Mouse (Mus musculus) retina, postnatal 1 day (tissue): ENCODE data around the gene Thsd7a.

Experiments
- DNase-seq: peaks from one replicate; pipeline ENCODE4 v3.0.0-alpha.2; 2012

The Thsd7a gene

DNA sequence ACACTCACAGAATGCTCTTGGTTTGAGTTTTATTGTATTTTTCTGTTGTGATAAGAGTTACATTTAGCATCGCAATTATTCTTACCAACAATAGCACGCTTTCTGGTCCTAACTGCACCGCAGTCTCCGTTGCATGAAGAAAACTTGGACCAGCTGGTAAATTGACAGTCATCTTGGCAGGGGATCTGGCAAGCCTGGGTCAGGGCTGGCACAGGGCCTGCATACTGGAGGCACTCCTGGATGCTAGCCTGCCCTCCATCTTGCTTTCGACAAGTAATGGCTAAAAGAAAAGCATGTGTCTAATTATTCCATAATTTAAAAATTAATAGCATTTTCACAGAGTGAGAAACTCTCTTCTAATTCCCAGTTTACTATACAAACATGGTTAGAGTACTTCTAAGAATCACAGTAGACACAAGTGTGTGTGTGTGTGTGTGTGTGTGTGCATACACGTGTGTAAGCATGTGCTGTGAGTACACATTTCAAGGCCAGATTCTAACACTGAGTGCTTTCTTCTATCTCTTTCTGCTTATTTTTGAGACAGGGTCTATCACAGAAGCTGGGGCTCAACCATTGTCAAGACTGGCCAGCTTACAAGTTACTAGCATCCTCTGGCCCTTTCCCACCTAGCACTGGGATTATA is 368.0 kb downstream of the Thsd7a start:
- DNase-seq = no peak

DNA sequence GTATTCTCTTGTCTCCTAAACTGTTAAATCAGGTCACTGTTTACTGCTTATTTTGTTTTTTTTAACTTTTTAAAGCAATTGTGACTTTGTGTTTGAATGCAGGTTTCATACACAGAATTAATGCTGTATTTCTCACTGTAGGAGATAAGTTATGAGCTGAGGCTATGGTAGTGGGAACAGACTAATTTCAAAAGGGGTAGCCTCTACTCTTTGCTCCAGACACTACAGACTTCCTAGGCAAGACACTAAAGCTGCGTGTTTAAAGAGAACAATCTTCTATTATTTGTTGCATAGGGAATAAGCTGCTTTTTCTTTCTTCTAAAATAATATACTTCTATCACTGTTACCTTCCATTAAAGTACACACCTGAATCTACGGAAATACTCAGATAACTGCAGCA is 368.5 kb downstream of the Thsd7a start:
- no peak for DNase-seq

DNA sequence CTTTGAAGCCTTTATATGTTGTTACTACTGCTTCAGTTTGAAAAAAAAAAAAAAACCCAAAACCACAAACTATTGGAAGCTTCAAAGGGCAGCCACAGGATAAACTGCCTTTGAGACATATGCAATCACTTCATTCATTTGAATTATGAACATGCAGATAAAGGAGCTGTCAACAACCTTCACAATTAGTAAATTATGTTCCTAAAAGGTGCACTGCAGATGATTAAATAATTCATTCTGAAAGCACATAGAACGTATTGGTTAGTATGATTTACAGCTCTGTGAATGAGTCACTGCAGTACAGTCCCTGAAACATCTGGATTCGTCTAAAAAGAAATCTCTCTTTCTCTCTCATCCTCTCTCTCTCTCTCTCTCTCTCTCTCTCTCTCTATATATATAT is 390.5 kb downstream of the Thsd7a start:
- DNase-seq = no peak

DNA sequence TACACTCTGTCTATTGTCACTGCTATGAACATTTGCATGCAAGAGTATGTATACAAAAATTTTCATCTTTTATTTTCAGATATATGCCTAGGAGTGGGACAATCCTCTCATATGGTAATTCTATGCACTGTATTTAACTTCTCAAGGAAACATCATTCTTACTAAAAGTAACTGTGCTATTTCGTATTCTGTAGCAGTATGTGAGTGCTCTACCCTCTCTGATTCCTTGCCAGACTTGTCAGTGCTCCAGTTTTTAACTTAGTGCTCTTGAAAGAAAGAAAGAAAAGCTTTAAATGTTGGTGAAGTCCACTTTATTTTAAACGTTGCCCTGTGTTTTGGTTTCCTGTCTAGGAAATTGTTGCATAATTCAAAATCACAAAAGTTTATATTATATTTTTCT is 395.6 kb downstream of the Thsd7a start:
- DNase-seq = no peak

DNA sequence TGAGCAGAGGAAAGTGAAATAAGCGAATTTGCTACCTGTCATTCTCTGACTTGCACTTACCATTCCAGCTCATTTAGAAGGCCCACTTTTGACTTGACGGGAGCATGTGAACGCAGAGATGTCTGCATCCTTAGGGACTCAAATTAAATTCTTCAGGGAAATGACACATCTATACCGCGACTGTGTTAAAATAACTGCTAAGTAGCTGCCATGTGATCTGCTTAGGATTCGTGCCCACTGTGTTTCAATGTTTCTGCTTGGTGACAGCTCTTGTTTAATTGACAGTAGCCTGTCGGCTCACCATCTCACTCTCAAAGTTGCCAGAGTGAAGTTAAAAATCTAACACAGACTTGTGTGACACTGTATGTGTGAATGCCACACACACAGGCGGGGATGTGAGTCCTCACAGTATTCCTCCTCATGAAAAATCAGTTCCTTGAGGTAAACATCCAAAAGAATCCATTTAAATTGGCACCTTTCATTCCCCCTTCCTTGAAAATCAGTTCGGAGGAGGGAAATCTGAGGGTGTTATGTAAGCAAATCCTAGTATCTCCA is 397.0 kb downstream of the Thsd7a start:
- no peak for DNase-seq

DNA sequence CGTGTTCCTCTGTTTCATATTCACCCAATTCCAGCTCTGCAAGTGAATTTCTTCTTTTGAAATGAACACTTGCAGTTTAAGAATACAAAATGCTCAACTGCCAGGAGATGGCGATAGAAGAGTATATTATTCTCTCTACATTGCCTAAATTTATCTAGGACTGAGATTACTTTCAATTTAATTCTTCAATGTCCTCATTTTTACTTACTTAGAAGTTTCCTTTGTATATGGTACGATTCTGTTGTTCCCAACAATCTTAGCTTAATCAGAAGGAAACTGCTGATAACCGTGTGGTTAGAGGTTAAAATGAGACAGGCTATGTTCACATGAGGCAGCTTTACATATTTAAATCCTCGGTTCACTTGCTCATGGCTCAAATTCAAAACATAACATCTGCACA is 398.5 kb downstream of the Thsd7a start:
- DNase-seq = peak; percentile 43

DNA sequence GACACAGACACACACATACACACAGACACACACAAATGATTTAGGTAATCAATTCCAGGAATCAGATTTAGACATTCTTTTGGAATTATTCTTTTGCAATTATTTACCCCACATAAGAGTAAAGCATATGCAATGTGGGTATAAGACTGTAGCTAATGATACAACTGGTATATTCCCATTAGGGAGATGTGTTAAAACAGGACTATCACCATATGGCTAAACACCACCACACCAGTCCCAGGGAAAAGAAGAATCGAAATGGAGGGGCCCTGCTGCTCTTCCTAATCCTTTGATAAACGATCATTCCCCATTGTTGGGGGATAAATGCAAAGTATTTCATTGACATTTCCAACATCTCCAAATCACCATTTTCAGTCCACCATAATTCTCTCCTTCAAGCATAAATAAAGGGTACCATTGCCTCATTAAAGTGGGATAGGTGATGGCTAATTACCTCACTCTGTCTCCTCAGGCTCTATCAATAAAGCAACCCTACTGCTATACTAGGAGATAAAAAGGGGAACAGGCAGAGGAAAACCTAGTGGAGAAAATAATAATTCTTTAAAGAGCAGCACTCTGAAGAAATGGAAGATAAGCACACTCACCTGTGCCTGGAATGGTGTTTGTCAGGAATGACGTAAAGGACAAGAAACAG is 400.0 kb downstream of the Thsd7a start:
- DNase-seq = no peak

DNA sequence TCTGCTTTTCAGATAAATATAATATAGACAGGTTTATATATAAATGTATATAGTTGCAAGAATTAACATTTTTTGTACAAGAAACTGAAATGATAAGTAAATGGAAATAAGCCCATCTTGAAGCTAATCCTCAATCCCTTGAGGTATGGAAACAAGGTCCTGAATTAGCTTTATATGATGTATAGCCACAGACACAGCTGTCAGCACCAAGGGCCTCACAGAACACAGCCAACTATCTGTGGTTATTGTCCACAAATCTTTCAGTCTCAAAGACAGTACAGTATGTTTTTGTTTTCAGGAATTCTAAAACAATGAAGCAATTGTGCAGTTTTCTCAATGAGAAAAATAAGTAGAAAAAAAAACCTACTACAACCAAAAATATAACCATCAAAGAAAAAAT is 400.5 kb downstream of the Thsd7a start:
- DNase-seq = no peak

DNA sequence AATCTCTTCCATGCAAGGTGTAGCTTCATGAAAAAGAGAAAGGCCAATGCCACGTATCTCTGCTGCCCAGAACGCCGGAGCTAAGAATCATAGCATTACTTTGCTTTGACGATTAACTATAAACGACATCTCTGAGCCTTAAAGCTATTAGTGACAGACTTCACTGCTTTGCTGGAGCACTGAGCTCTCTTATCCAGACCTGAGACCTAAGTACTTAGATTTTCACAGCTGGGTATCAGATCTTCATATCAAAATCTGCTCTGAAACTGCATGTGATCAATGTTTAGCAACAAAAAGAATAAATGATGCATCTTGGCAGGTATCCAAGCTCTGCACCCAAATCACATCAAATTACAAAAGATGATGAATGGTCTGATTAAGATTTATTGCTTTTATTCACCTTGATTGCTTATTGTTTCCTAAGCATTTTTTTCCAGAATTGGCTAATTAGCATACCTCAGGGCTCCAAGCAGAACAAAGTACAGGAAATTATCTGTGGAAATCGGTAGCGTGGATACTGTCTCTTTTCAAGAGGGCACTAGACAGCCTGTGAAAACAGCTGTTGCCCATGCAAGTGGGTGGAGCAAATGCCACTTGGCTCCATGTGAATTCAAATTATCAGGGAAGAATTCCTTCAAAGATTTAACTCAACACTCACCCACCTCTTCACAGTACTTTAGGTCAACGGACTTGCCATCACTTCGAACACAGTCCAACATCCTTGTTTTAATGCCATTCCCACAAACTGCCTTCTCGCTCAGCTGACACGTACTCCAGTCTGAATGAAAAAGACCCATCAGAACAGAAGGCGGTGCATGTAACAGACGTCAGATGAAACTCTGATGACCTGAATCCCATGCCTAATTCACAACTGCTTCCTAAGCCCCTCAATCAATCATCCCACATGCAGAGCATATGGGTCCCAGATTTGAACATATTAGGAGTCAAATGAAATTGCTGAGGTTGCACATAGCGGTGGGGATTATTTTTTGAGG is 412.3 kb downstream of the Thsd7a start:
- DNase-seq = peak; percentile 78

DNA sequence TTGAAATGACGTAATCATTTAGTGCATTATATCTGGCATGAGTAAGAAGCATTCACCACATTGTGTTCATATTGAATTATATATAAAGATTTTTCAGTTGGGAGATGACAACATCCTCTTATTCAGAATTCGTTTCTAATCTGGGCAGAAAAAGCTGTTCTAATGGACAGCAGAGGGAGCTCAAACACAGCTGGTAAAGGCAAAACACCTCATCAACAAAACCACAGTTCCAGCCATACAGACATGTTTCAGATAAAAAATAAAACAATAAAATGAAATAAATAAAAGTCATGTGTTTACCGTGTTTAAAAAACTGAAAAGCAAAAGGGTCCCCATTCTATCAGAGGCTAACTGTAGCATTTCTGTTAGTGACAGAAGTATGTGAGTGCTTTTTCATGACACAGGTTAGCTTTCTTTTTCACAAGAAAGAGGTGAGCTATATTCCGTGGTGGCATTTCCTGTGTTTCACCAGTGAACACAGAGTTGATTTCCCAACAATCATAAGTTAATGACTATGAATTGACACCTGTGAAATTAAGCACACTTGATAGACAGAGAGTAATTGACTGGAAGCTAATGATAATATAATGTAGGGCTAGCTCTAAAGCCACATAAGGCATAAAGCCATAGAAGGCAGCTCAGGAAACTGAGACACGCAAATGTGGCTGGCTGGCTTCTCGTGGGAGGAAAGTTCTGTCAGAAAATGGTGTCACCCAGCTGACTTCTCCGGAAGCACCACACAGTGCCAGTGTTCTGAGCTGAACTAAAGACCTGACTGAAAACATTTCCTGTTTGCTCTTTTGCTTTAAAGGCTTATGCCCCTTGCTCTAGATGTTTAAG is 433.9 kb downstream of the Thsd7a start:
- DNase-seq = peak; percentile 63

DNA sequence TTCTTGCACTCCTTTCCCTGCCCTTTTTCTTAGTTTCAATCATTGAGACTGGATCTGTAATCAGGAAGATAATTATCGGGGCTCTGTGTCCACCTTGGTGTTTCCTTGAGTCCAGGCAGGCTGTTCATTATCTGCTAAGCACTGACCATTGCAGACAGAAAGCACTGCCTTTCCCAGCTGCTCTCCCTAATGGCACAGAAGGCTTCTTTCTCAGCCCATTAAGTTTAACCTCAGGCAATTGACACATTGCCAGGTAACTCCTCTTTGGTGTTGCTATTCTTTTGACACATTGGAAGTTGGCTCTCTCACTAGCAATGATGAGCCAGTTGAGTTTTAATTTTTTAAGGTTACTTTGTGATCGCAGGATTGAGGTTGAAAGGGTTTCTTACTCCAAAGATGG is 441.7 kb downstream of the Thsd7a start:
- DNase-seq = peak; percentile 4

DNA sequence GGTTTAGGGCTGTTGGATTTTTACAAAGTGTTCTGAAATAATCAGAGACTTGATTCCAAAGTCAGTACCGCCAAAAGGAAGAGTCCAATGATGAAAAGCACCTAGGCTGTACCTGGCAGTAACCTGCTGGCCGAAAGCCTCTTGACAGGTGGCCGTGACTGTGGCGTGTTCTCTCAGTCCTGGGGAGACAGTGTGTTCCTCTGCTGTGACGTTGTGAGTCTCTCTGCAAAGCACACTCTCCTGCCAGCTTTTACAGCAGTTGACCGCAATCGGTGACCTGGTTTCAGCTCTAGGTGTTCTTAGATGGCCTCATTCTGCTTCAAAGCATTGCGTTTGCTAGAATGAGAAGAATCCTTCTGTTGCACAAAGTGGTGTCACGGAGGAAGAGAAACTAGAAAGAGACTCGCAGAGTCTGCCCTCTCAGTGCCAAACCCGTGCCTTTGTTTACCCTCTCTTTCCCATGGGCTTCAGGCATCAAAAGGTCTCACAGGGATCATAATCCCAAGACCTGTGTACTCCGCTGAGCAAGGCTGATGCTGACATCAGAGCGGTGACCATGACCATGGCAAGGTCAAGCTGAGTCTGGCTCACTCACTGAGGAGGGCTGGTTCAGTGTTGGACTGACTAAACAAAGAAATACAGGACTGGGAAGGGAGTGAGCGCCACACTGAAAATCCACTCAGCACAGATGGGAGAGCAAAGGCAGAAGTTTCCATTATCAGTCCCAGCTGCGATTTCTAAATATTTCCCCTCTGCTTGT is 486.4 kb downstream of the Thsd7a start:
- DNase-seq = peak; percentile 9
